Mouse (Mus musculus) testis, postnatal 10 days (tissue): Measurements from ENCODE around the gene Ppp1r13l.
A peak's percentile ranks its signal among the peaks of the same experiment; 100 is the strongest.

ENCODE experiments used
- DNase-seq: peaks from one replicate; pipeline ENCODE4 v3.0.0; 2021; ENCODE audit warnings: low spot score

The Ppp1r13l gene

GRCm38 (mm10) chr7:19365376-19365775 is 5.8 kb downstream of the Ppp1r13l start:
- DNase-seq: peak; percentile 42

DNA sequence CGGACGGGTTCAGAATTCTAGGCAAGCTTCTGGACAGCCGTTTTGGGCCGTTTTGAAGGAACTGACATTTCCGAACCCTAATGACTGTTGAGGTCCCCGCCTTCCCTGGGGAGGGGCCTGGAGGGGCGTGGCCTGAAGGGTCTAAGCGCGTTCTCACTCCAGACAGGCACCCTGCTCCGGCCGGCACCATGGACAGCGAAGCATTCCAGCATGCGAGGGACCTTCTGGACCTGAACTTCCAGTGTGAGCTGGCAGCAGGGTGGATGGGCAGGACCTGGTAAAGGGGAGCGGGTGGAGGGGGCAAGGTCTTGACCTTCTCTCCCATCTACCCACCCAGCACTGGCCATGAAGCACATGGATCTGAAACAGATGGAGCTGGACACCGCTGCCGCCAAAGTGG is 8.8 kb downstream of the Ppp1r13l start:
- DNase-seq: peak; percentile 86

DNA sequence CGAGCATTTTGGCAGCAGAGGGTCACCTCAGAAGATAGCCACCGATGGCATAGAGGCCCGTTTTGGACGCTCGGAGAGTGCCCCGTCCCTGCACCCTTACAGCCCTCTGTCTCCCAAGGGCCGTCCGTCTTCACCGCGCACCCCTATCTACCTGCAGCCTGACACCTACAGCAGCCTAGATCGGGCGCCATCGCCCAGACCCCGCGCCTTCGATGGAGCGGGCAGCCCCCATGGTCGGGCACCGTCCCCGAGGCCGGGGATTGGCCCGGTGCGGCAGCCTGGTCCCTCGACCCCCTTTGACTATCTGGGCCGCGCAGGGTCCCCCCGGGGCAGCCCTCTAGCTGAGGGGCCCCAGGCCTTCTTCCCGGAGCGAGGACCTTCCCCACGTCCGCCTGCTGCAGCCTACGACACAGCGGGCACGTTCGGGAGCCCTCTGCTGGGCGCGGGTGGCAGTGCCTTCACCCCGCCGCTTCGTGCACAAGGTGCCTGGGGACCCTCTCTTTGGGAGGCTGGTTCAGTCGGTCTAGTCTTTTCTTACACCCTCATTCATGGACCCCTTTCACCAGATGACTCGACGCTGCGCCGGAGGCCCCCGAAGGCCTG is 10.4 kb downstream of the Ppp1r13l start:
- DNase-seq: peak; percentile 79

DNA sequence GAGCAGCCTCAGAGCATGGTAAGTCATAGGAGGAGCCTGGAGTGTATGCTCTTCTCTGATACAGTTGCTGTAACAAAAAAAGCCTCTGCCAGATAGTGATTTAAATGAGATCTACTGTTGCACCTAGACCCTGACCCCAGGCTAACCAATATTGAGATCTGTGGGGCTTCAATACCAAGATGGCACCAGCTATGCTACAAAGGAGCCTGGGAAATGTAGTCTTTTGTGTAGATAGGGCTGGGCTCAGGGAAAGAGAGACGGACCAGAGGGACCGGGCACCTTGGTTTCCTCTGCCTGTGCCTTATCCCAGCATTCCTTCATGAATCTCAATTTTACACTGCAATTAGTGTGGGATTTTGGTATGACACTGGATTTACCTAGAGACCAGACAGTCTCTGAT is 13.8 kb downstream of the Ppp1r13l start:
- DNase-seq: no peak

DNA sequence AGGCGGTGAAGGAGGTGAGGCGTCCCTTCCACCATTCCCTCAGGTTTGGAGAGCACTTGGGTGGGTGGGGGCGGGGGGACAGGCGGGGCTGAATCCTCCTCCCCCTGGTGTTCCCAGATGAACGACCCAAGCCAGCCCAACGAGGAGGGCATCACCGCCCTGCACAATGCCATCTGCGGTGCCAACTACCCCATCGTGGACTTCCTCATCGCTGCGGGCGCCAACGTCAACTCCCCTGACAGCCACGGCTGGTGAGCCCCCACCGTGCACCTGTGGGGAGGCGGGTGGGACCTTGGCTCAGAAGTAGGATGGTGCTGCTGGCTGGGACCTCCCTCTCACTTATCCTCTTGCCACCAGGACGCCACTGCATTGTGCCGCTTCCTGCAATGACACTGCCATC is 15.8 kb downstream of the Ppp1r13l start:
- DNase-seq: no peak

DNA sequence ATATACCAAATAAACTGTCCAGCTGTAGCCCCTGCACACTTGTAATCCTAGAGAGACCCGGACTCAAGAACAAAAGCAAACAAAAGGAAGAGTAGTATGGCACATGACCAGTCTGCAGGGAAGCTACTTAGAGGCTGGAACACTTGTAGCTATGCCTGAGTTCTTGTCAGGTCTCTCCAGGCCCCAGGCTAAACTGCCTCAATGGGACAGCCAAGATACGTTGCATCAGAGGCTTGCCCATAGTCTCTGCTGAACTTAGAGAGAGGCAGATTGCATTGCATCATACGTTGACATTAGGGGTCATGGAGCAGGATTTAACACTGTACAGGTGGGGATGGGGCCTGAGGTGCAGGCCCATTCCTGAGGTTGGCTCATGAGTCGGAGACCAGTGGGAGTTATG is 16.5 kb downstream of the Ppp1r13l start:
- no peak for DNase-seq

GRCm38 (mm10) chr7:19378049-19378448 is 18.5 kb downstream of the Ppp1r13l start:
- DNase-seq: no peak

DNA sequence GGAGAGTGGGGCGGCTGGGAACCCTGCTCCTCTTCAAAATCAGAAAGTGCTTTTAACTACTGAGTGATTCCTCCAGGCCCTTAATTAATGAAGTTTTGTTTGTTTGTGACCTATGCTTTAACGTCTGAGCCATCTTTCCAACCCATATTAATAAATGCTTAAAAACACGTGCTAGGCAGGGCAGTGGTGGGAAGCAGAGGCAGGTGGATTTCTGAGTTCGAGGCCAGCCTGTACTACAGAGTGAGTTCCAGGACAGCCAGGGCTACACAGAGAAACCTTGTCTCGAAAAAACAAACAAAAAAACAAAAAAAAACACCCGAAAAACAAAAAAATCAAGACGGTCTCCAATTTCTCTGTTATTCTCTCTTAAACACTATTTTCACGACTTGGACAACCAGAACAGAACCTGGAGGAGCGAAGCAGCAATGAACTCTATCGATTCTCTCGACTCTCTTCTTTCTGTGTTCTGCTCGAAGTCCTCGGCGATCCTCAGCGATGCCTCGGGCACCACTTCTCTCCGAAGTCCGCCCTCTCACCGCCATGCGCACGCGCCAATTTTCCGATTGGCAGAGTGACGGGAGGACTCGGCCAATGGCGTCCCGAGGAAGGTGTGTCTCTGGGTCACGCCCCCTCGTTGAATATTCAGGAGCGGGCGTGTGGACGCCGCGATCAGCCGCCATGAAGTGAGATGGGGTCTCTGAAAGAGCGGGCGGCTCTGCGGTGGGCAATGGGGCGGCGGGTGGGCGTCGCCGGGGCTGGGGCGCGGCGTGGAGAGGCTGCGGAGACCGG is 22.0 kb downstream of the Ppp1r13l start, which contains the start of gene Ercc2:
Ercc2 (plus strand) TSS at position 634 of the 789 bp plus-strand sequence.
- peak; percentile 99 for DNase-seq

GRCm38 (mm10) chr7:19382166-19382541 is 22.6 kb downstream of the Ppp1r13l start:
- peak; percentile 66 for DNase-seq

DNA sequence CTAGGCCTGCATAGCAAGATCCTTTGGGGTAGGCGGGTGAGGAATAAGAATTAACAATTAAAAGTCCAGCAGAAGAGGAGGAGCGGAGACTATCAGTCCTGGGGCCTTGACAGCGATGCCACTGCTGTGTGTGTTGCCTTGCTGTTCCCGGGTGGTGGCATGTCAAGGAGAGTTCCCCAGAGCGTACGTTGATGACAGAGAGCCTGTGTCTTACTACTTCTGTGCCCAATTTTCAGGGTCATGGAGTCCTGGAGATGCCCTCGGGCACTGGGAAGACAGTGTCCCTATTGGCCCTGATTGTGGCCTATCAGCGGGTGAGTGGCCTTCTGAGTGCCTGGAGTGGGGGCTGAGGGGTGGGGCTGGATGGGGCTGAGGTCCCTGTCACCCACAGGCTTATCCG is 24.2 kb downstream of the Ppp1r13l start:
- DNase-seq: no peak

DNA sequence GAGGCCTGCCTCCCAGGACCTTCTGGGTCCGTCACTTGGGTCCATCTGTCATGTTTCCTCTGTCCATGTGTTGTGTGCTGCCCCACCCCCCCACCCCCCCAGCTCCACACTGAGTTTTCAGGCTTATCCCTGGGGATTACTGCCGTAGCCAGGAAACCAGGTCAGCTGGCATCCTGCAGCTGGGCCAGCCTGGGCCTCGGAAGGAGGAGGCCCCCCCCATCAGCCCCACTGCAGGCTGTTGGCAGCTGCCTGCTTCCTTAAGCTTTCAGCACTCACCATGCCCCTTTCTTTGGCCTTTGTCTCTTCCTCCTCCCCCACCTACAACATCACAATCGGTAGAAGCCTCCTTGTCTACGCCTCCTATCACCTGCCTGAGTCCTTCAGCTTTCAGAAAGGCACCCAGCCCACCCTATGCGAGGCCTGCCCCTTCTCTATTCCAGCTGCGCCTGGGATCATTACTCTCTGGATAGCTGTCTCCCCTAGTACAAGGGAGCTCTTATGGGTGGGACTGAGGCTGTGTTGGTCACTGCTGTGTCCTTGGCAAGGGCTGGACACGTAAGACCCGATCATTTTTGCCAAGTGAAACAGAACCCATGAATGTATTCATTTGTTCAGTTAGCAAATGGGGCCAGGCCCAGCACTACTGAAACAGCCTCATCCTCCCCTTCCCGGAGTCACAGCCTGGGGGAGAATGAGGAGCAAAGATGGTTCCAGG is 29.3 kb downstream of the Ppp1r13l start:
- no peak for DNase-seq

DNA sequence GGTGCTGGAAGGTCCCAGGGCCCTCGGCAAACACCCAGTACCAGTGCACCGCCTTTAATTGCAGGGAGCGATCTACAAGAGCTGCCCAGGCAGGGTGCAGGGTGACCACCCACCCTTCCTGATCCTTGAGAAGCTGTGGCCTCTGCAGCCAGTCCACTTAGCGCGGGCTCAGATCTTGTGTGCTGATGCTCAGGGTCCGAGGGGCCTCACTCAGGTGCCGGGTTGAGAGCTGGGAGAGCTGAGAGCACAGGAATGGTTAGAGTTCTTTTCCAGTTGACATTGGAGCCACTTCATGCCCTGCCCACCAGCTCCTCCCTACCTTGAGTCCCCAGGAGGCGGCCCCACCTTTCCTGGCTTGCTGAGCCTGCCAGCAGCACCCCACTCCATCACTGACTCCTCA is 34.9 kb downstream of the Ppp1r13l start:
- DNase-seq: peak; percentile 39

GRCm38 (mm10) chr7:19399496-19400280 is 40.1 kb downstream of the Ppp1r13l start:
- DNase-seq: peak; percentile 76

DNA sequence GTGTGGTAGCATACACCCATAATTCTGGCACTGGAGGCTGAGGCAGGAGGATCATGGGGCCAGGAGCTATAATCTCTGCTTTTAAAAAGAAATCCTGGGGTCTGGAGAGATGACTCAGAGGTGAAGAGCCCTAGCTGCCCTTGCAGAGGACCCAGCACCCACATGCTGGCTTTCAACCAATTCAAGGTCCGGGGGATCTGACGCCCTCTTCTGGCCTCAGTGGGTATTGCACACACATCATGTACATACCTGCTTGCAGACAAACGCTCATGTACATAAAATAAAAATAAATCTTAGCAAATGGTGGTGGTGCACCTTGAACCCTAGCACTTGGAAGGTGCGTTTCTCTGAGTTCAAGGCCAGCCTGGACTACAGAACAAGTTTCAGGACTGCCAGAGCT is 41.4 kb downstream of the Ppp1r13l start:
- DNase-seq: no peak

DNA sequence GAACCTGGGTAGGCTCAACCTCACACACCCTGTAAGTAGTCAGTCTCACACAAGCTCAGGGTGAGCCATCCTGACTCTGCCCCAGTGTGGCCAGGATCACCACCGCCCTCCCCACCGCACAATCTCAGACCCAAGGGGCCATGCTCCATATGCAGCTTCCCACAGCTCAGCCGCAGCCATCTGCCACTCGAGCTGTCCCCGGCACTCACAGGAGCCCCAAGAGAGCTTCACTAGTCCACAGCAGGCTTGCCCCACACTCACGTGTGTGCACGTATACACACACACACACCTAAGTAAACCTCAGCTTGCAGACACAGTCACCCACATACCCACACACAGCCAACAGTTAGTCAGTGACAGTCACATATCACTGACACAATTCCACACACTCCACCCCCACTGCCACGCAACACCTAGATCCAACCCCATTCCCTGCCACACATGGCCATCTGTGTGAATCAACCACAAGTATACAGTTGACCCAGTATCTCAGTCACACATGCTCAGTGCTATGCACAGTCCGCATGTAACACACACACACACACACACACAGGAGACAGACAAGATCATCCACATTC is 43.1 kb downstream of the Ppp1r13l start:
- no peak for DNase-seq

- peak; percentile 79 for DNase-seq
These were observed 44.3 kb downstream of the Ppp1r13l start, which contains the start of gene Klc3 for GRCm38 (mm10) chr7:19403731-19404296. Gene Klc3 (minus strand): TSS chr7:19404104.

DNA sequence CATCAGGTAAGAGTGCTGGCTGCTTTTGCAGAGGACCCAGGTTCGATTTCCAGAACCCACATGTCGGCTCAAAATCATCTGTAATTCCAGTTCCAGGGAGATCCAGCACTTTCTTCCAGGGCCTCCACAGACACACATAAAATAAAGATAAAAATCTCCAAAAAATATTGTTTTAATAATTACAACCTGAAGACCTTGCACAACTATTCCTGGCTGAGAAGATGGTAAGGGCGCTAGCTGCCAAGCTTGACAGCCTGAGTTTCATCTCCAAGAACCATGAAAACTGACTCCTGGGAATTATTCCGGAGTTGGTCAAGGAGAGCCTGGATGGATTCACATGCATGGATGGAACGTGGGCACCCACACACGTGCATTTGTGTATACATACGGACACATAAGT is 44.9 kb downstream of the Ppp1r13l start, which contains the start of gene Ckm:
Ckm (plus strand) TSS at position 301 of the 400 bp plus-strand sequence.
- no peak for DNase-seq

DNA sequence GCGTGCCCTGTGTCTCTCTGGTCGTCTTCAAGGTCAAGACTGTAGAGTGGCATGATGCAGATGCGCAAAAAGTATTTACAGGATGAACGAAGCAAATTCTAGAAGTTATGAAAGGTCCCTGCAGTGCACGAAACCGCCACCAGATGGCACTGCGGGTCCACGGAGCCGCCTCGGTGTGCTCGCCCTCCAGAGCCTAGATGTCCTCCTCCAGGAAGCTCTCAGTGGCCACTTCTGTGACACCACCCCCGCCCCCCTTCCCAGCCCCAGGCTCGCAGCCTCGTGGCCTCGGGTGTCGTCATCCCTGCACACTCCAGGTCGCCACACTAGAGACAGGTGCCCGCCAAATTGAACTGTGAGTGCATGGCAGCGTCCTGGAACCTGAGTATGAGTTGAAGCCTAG is 45.9 kb downstream of the Ppp1r13l start:
- peak; percentile 95 for DNase-seq

DNA sequence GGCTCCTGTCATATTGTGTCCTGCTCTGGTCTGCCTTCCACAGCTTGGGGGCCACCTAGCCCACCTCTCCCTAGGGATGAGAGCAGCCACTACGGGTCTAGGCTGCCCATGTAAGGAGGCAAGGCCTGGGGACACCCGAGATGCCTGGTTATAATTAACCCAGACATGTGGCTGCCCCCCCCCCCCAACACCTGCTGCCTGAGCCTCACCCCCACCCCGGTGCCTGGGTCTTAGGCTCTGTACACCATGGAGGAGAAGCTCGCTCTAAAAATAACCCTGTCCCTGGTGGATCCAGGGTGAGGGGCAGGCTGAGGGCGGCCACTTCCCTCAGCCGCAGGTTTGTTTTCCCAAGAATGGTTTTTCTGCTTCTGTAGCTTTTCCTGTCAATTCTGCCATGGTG is 50.2 kb downstream of the Ppp1r13l start:
- DNase-seq: no peak

DNA sequence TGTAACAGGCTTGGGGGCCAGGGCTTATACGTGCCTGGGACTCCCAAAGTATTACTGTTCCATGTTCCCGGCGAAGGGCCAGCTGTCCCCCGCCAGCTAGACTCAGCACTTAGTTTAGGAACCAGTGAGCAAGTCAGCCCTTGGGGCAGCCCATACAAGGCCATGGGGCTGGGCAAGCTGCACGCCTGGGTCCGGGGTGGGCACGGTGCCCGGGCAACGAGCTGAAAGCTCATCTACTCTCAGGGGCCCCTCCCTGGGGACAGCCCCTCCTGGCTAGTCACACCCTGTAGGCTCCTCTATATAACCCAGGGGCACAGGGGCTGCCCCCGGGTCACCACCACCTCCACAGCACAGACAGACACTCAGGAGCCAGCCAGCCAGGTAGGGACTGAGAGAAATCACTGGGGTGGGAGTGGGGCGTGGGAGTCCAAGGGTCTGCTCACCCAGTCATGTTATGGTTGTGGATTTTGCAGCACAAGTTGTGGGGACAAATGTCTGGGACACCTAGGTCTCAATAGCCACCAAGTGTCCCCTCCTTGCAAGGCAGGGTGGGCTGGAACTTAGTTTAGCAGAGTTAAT is 51.3 kb downstream of the Ppp1r13l start:
- DNase-seq: peak; percentile 69

DNA sequence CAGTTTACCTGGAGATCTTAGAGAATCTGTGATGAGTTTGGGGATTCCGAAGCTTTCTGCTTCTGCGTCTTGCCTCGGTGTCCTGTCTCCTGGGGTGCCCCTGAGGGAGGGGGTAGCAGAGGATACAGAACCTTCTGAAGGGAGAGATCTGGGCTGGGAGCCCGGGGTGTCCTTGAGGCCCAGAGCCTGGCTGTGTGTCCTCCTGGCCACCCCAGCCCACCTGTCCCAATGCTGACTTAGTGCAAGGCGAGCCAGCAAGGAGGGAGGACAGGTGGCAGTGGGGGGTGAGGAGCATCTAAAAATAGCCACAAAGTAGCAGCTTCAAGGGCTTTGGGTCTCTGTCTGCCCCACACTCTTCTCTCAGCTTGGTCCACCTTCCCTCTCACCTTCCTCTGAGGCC is 52.2 kb downstream of the Ppp1r13l start:
- no peak for DNase-seq
